Comparison of ENCODE assay signal across 31 mouse cellular contexts in genomic region chr16:66986879-66987278, GRCm38 (mm10).
DNase-seq lines count a peak whose midpoint lies in the region; ATAC-seq lines count a peak whose summit lies in the region.
"Had no signal": no experiment of that assay in that cellular context is flagged by ENCODE, and none has a peak within 500 bp of the region (broad histone marks: within the 10 kb centered on the region; RNA-seq: fewer than 3 reads in every experiment).

No protein-coding gene starts in this region.

- no peaks in the 10 kb centered on the region for H3K27me3 ChIP-seq in hindbrain, embryonic 13.5 days
- no peaks in the 10 kb centered on the region for H3K27me3 ChIP-seq in hindbrain, embryonic 10.5 days (ENCODE audit: insufficient read depth, poor library complexity, severe bottlenecking)
- H3K27me3 ChIP-seq: embryonic facial prominence, embryonic 15.5 days; forebrain, embryonic 12.5 days; heart, embryonic 15.5 days; hindbrain, embryonic 12.5 days; limb, embryonic 15.5 days; liver, embryonic 13.5 days had no signal

- no peak overlapping the region for H3K4me2 ChIP-seq in hindbrain, embryonic 13.5 days
- H3K4me2 ChIP-seq: embryonic facial prominence, embryonic 15.5 days; forebrain, embryonic 12.5 days; heart, embryonic 15.5 days; hindbrain, embryonic 12.5 days; limb, embryonic 15.5 days; liver, embryonic 13.5 days had no signal

- no peaks in the 10 kb centered on the region; the same call in 1 of the 2 replicates for H3K4me1 ChIP-seq in hindbrain, embryonic 13.5 days (replicated peaks)
- no peaks in the 10 kb centered on the region for H3K4me1 ChIP-seq in hindbrain, embryonic 10.5 days (replicated peaks)
- H3K4me1 ChIP-seq: embryonic facial prominence, embryonic 10.5 days; embryonic facial prominence, embryonic 15.5 days; forebrain, embryonic 12.5 days; heart, embryonic 10.5 days; heart, embryonic 15.5 days; hindbrain, embryonic 12.5 days; limb, embryonic 10.5 days; limb, embryonic 15.5 days; liver, embryonic 13.5 days had no signal

- no peaks in the 10 kb centered on the region for H3K36me3 ChIP-seq in hindbrain, embryonic 13.5 days
- no peaks in the 10 kb centered on the region for H3K36me3 ChIP-seq in hindbrain, embryonic 10.5 days
- H3K36me3 ChIP-seq: embryonic facial prominence, embryonic 10.5 days; embryonic facial prominence, embryonic 15.5 days; forebrain, embryonic 12.5 days; G1E; heart, embryonic 10.5 days; heart, embryonic 15.5 days; hindbrain, embryonic 12.5 days; limb, embryonic 10.5 days; limb, embryonic 15.5 days; liver, embryonic 13.5 days had no signal

- no peaks in the 10 kb centered on the region for H3K9me3 ChIP-seq in hindbrain, embryonic 13.5 days
- H3K9me3 ChIP-seq in hindbrain, embryonic 10.5 days = no peaks in the 10 kb centered on the region
- H3K9me3 ChIP-seq: embryonic facial prominence, embryonic 10.5 days; embryonic facial prominence, embryonic 15.5 days; forebrain, embryonic 12.5 days; G1E; heart, embryonic 10.5 days; heart, embryonic 15.5 days; hindbrain, embryonic 12.5 days; limb, embryonic 10.5 days; limb, embryonic 15.5 days; liver, embryonic 13.5 days had no signal

- no peak for ATAC-seq in hindbrain, embryonic 13.5 days (ENCODE audit: low FRiP score)
- ATAC-seq: inflammation-experienced regulatory T-cells, adult 6 months; lung, postnatal 0 days had no signal

- H3K9ac ChIP-seq in hindbrain, embryonic 13.5 days = no peak overlapping the region
- H3K9ac ChIP-seq: embryonic facial prominence, embryonic 15.5 days; forebrain, embryonic 12.5 days; heart, embryonic 15.5 days; hindbrain, embryonic 12.5 days; limb, embryonic 15.5 days; liver, embryonic 13.5 days had no signal

- H3K4me3 ChIP-seq in hindbrain, embryonic 13.5 days = no peak overlapping the region
- H3K4me3 ChIP-seq in hindbrain, embryonic 10.5 days = no peak overlapping the region
- H3K4me3 ChIP-seq: embryonic facial prominence, embryonic 10.5 days; embryonic facial prominence, embryonic 15.5 days; forebrain, embryonic 12.5 days; heart, embryonic 10.5 days; heart, embryonic 15.5 days; hindbrain, embryonic 12.5 days; limb, embryonic 10.5 days; limb, embryonic 15.5 days; liver, embryonic 13.5 days had no signal

- peak overlapping the region; percentile 50; the same call in 1 of the 2 replicates for H3K27ac ChIP-seq in hindbrain, embryonic 13.5 days
- H3K27ac ChIP-seq in hindbrain, embryonic 10.5 days = no peak overlapping the region
- H3K27ac ChIP-seq: embryonic facial prominence, embryonic 10.5 days; embryonic facial prominence, embryonic 15.5 days; forebrain, embryonic 12.5 days; heart, embryonic 10.5 days; heart, embryonic 15.5 days; hindbrain, embryonic 12.5 days; limb, embryonic 10.5 days; limb, embryonic 15.5 days; liver, embryonic 13.5 days had no signal

- 65% methylated on average over 7 of the region's 7 CpGs for WGBS in hindbrain, embryonic 13.5 days
- 83% methylated on average over 7 of the region's 7 CpGs for WGBS in hindbrain, embryonic 10.5 days

- DNase-seq in cerebellum, adult 18-20 months = peak; percentile 20 to 21
- no peak for DNase-seq in cerebellum, adult 11-12 months
- DNase-seq in hindbrain, embryonic 10.5 days (ENCODE audit: low spot score) = no peak
- peak; percentile 29 for DNase-seq in layer of hippocampus, adult 9-11 months
- no peak for DNase-seq in layer of hippocampus, postnatal 25 days (ENCODE audit: extremely low spot score in 1 of 2, low spot score in 1 of 2)
- peak; percentile 19 for DNase-seq in telencephalon, adult 2 months (ENCODE audit: low read depth, low spot score)
- DNase-seq: adrenal gland, adult 8-10 months; gastrocnemius, postnatal 25 days; heart, adult 11 months; kidney, adult 11 months; kidney, postnatal 14 days; liver, embryonic 13.5 days; lung, adult 18-20 months; lung, postnatal 4 days; midbrain, embryonic 14.5 days; right cerebral cortex, adult 18-20 months; spleen, adult 18-20 months; thymus, adult 18-20 months; thymus, postnatal 25 days had no signal

Comparison
In these comparisons a context has a peak if more than half of its experiments do, and no peak if none do; other contexts are left out.
1. DNase-seq: peak in cerebellum, adult 18-20 months (2 of 2), layer of hippocampus, adult 9-11 months (single experiment) and telencephalon, adult 2 months (single experiment); none in cerebellum, adult 11-12 months (single experiment), hindbrain, embryonic 10.5 days (single experiment) and layer of hippocampus, postnatal 25 days (0 of 2).